Mouse (Mus musculus) cerebellum, adult 2 months (tissue): ENCODE data around the gene Mon1a.

Experiments used
- CTCF ChIP-seq: fragments of 200-500 bp; IDR thresholded peaks from 2 replicates; pipeline ENCODE4 v1.5.1; 2011; ENCODE audit warnings: low read depth, mild to moderate bottlenecking, control low read depth, low read length, moderate library complexity, borderline replicate concordance; ENCODE audit not compliant: insufficient read depth
- POLR2A ChIP-seq: fragments of 200-500 bp; IDR thresholded peaks from 2 replicates; pipeline ENCODE4 v1.6.1; 2011; ENCODE audit warnings: low read length, control low read depth, borderline replicate concordance; ENCODE audit not compliant: insufficient read depth

DNA sequence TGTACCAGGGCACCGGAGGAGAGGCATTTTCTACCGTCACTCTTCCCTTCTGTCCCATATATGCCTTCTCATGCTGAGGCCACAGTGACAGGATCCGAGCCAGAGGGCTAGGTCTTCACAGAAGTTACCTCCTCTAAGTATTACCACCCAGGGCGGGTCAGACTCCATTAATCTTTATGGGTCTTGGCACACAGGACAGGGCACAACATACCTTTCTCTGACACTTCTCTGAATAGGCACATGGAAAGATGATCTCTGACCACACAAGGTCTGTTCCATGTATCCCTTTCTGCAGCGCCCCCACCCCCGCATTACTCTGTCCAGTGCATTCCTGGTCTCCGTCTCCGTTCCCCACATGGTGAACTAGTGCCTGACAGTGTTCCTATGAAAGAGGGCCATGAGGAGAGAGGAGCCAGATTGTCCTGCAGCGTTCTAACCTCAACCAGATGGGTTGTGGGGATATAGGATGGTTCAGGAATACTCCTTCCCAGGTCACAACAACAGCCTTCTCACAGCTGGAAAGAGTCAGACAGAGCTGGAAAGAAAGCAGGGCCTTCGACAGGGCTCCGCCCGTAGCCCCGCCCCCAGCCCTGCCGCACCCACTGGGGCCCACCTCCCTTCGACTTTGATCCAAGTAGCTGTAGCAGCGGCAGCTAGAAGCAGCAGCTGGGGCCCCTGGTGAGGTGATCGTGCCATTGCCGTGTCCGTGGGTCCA, 18.5 kb downstream of the Mon1a start, which contains the start of gene Mst1r:
- no peak for TF ChIP-seq CTCF
- no peak for TF ChIP-seq POLR2A
